Mouse (Mus musculus) CH12.LX (cell line): ENCODE results near the gene G430095P16Rik. TPM values are rescaled to one million over a fixed set of nuclear protein-coding genes. Genes with fewer than 3 reads are reported as not detected.

Experiments used
- DNase-seq: peaks from one replicate; pipeline ENCODE4 v3.0.0-alpha.2; 2013; ENCODE audit errors: extremely low read depth
- H3K27ac ChIP-seq: 2 replicates; pipeline ENCODE4 v1.5.1; 2012; ENCODE audit warnings: low read depth, mild to moderate bottlenecking, control low read depth, moderate library complexity; ENCODE audit not compliant: insufficient read depth
- H3K27me3 ChIP-seq: replicated peaks from 2 replicates; pipeline ENCODE3; 2012; ENCODE audit warnings: inconsistent platforms
- H3K36me3 ChIP-seq, 2 experiments: replicated peaks in 1 of 2; 2 replicates each; pipeline versions ENCODE3 to v1.6.1; 2012; ENCODE audit warnings: inconsistent platforms in 1 of 2, low read length in 1 of 2, mild to moderate bottlenecking in 1 of 2, mixed read lengths in 1 of 2, moderate library complexity in 1 of 2; ENCODE audit not compliant: control insufficient read depth in 1 of 2, insufficient read depth in 1 of 2
- H3K4me1 ChIP-seq, 2 experiments: 2 replicates each; pipeline ENCODE4 v1.6.1; 2012; ENCODE audit warnings: inconsistent platforms in 1 of 2, moderate library complexity in 1 of 2; ENCODE audit not compliant: insufficient read depth in 2 of 2, control insufficient read depth in 1 of 2
- H3K4me2 ChIP-seq: 2 replicates; pipeline ENCODE4 v1.6.1; 2012; ENCODE audit warnings: low read depth, mild to moderate bottlenecking, control low read depth; ENCODE audit not compliant: poor library complexity, insufficient read depth, severe bottlenecking
- H3K4me3 ChIP-seq, 3 experiments: fragments of 150-350 bp in 1 of 3; sonication (generic) in 1 of 3; replicated peaks in 1 of 3; 2 replicates each; pipeline versions ENCODE3 to v1.5.1; 2011 to 2012; ENCODE audit warnings: low read depth in 2 of 3, low read length in 2 of 3, mild to moderate bottlenecking in 2 of 3, moderate library complexity in 2 of 3, control low read depth in 1 of 3, improper control_type of control experiment in 1 of 3, inconsistent platforms in 1 of 3, mixed read lengths in 1 of 3; ENCODE audit not compliant: poor library complexity in 1 of 3
- H3K79me2 ChIP-seq: replicated peaks from 2 replicates; pipeline ENCODE4 v1.6.1; 2012; ENCODE audit warnings: mild to moderate bottlenecking, moderate library complexity; ENCODE audit not compliant: control insufficient read depth, poor library complexity, insufficient read depth, severe bottlenecking; ENCODE audit errors: extremely low read depth
- H3K9ac ChIP-seq: 2 replicates; pipeline ENCODE4 v1.6.1; 2012; ENCODE audit warnings: low read depth, mild to moderate bottlenecking, control low read depth, moderate library complexity; ENCODE audit not compliant: insufficient read depth
- H3K9me3 ChIP-seq: replicated peaks from 2 replicates; pipeline ENCODE3; 2012; ENCODE audit warnings: low read length, inconsistent platforms, mixed read lengths
- BHLHE40 ChIP-seq: IDR thresholded peaks from 2 replicates; pipeline ENCODE4 v1.6.1; 2011; ENCODE audit warnings: mild to moderate bottlenecking, low read depth, low read length, improper control_type of control experiment
- CTCF ChIP-seq, 2 experiments: IDR thresholded peaks in 1 of 2; conservative IDR thresholded peaks in 1 of 2; 2 replicates each; pipeline ENCODE4 v1.5.1; 2011 to 2012; ENCODE audit warnings: low read depth in 2 of 2, low read length in 2 of 2, improper control_type of control experiment in 1 of 2, inconsistent platforms in 1 of 2, mild to moderate bottlenecking in 1 of 2, moderate library complexity in 1 of 2
- EP300 ChIP-seq: IDR thresholded peaks from 2 replicates; pipeline ENCODE4 v1.6.1; 2011; ENCODE audit warnings: low read length, improper control_type of control experiment
- IRF4 ChIP-seq: IDR thresholded peaks from 2 replicates; pipeline ENCODE4 v1.6.1; 2014; ENCODE audit warnings: low read depth, mild to moderate bottlenecking, inconsistent platforms, low read length, improper control_type of control experiment
- JUND ChIP-seq: conservative IDR thresholded peaks from 2 replicates; pipeline ENCODE4 v1.6.1; 2011; ENCODE audit warnings: low read depth, low read length, improper control_type of control experiment
- KAT2A ChIP-seq: IDR thresholded peaks from 2 replicates; pipeline ENCODE4 v1.6.1; 2012; ENCODE audit warnings: low read length, improper control_type of control experiment, inconsistent platforms; ENCODE audit not compliant: insufficient replicate concordance
- MXI1 ChIP-seq: IDR thresholded peaks from 2 replicates; pipeline ENCODE4 v1.6.1; 2011; ENCODE audit warnings: mild to moderate bottlenecking, low read depth, low read length, improper control_type of control experiment
- MYC ChIP-seq: IDR thresholded peaks from 2 replicates; pipeline ENCODE4 v1.6.1; 2011; ENCODE audit warnings: low read depth, mild to moderate bottlenecking, improper control_type of control experiment, low read length
- NELFE ChIP-seq: IDR thresholded peaks from 2 replicates; pipeline ENCODE4 v1.6.1; 2011; ENCODE audit warnings: low read depth, low read length, improper control_type of control experiment
- USF1 ChIP-seq: IDR thresholded peaks from 2 replicates; pipeline ENCODE4 v1.6.1; 2014; ENCODE audit warnings: low read depth, mild to moderate bottlenecking, inconsistent platforms, low read length, improper control_type of control experiment
- ZC3H11A ChIP-seq: IDR thresholded peaks from 2 replicates; pipeline ENCODE4 v1.6.1; 2012; ENCODE audit warnings: low read depth, mild to moderate bottlenecking, inconsistent platforms, low read length, improper control_type of control experiment
- ZNF384 ChIP-seq: IDR thresholded peaks from 2 replicates; pipeline ENCODE4 v1.6.1; 2012; ENCODE audit warnings: low read depth, low read length, improper control_type of control experiment, inconsistent platforms
- dilution Hi-C: fragments of 300-500 bp; cut with MboI; formaldehyde crosslinking; loops from 2 replicates; pipeline ENCODE4 v1.14.3; 2020; ENCODE audit warnings: low sequenced_read_pairs; ENCODE audit not compliant: extremely low pct_unique_long_range_greater_than_20kb, extremely low pct_ligation_motif_present
- in situ Hi-C: fragments of 300-500 bp; cut with MboI; formaldehyde crosslinking; loops from 3 replicates; pipeline ENCODE4 v1.14.3; 2019; ENCODE audit warnings: low sequenced_read_pairs, low pct_ligation_motif_present, low pct_unique_long_range_greater_than_20kb, mixed read lengths
- polyA plus RNA-seq: library from polyadenylated mRNA; unstranded; fragments of >175 nt; gene quantifications from 2 replicates; pipeline ENCODE4 v1.2.1, GENCODE M21; 2012; ENCODE audit warnings: low read depth; ENCODE audit not compliant: insufficient read length
- total RNA-seq, 2 experiments: library from RNA; depleted of rRNA; stranded (reverse); fragments of 300-350 nt in 1 of 2; fragments of >200 nt in 1 of 2; gene quantifications; 2 replicates each; pipeline ENCODE4 v1.2.3; 2012 to 2014

Gene G430095P16Rik
- total and polyA plus RNA-seq, 3 experiments: 0.17 TPM; not detected in 2

- no peak overlapping the region for H3K4me2 ChIP-seq
- TF ChIP-seq ZC3H11A (no peak), BHLHE40 (no peak), KAT2A (no peak), USF1 (no peak), JUND (no peak), CTCF (conservative IDR thresholded peaks at IDR 0.05 in 1 of 2, IDR thresholded peaks at IDR 0.05 in 1 of 2; ENCODE audit: low read depth in 2 of 2, low read length in 2 of 2) (no peak)
- TF ChIP-seq, all 38 proteins: peak for 0
- Histone ChIP-seq H3K27ac (no peak overlapping the region), H3K9ac (no peak overlapping the region), H3K4me3 (no peak overlapping the region), H3K4me1 (peaks cover 0 to 2% of the 10 kb centered on the region in 2 experiments; a peak in 1 of 4 replicates), H3K36me3 (no peaks in the 10 kb centered on the region), H3K9me3 (no peaks in the 10 kb centered on the region), H3K27me3 (peaks cover 80% of the 10 kb centered on the region), H3K79me2 (no peaks in the 10 kb centered on the region)
- no peak for DNase-seq
- dilution Hi-C loops: no loop called here
- in situ Hi-C loops: no loop called here
Observed at GRCm38 (mm10) chr8:84770100-84770953, 47.5 kb downstream of the G430095P16Rik start.

- in situ Hi-C loops: no loop called here
- dilution Hi-C loops: no loop called here
- Histone ChIP-seq H3K9ac (no peak overlapping the region), H3K4me3 (no peak overlapping the region), H3K36me3 (no peaks in the 10 kb centered on the region), H3K4me1 (peaks cover 0 to 2% of the 10 kb centered on the region in 2 experiments; a peak in 1 of 4 replicates), H3K4me2 (no peak overlapping the region), H3K27me3 (peaks cover 81% of the 10 kb centered on the region), H3K9me3 (no peaks in the 10 kb centered on the region), H3K27ac (no peak overlapping the region), H3K79me2 (no peaks in the 10 kb centered on the region)
- DNase-seq: no peak
- TF ChIP-seq CTCF (conservative IDR thresholded peaks at IDR 0.05 in 1 of 2, IDR thresholded peaks at IDR 0.05 in 1 of 2; ENCODE audit: low read depth in 2 of 2, low read length in 2 of 2): no peak
- no peak for TF ChIP-seq ZNF384
- TF ChIP-seq BHLHE40: no peak
- no peak for TF ChIP-seq EP300
- TF ChIP-seq MYC: no peak
- TF ChIP-seq MXI1: no peak
- no peak for TF ChIP-seq NELFE
- no peak for TF ChIP-seq IRF4
Observed at GRCm38 (mm10) chr8:84771000-84771687, 48.3 kb downstream of the G430095P16Rik start.
